Mouse (Mus musculus): ENCODE data around the gene Gpr39. TPM values are rescaled to one million over a fixed set of nuclear protein-coding genes. Genes with fewer than 3 reads are reported as not detected.

Gene Gpr39
- polyA plus RNA-seq, 1 experiment: 18.8 TPM

GRCm38 (mm10) chr1:125694338-125694737, 17.5 kb downstream of the Gpr39 start:
- Histone ChIP-seq H3K27me3 (ENCODE audit: control insufficient read depth, insufficient read depth, low read length) (no peaks in the 10 kb centered on the region), H3K4me3 (ENCODE audit: control insufficient read depth, low read depth, low read length) (no peak overlapping the region), H3K4me1 (ENCODE audit: control insufficient read depth, insufficient read depth, low read length) (no peaks in the 10 kb centered on the region), H3K27ac (ENCODE audit: control insufficient read depth, insufficient read depth, low read depth, low read length) (no peak overlapping the region), H3K36me3 (ENCODE audit: control insufficient read depth, insufficient read depth, low read length) (no peaks in the 10 kb centered on the region)
- TF ChIP-seq CTCF (IDR thresholded peaks at IDR 0.05; ENCODE audit: control insufficient read depth, insufficient read depth, insufficient replicate concordance, low read depth, low read length) (no peak), POLR2A (IDR thresholded peaks at IDR 0.05; ENCODE audit: control insufficient read depth, low read depth, low read length) (no peak)

- no peak overlapping the region for H3K27ac ChIP-seq (ENCODE audit: control insufficient read depth, insufficient read depth, low read depth, low read length)
- no peaks in the 10 kb centered on the region for H3K36me3 ChIP-seq (ENCODE audit: control insufficient read depth, insufficient read depth, low read length)
- no peaks in the 10 kb centered on the region for H3K4me1 ChIP-seq (ENCODE audit: control insufficient read depth, insufficient read depth, low read length)
- no peaks in the 10 kb centered on the region for H3K27me3 ChIP-seq (ENCODE audit: control insufficient read depth, insufficient read depth, low read length)
- TF ChIP-seq CTCF (IDR thresholded peaks at IDR 0.05; ENCODE audit: control insufficient read depth, insufficient read depth, insufficient replicate concordance, low read depth, low read length): no peak
- no peak for TF ChIP-seq POLR2A (IDR thresholded peaks at IDR 0.05; ENCODE audit: control insufficient read depth, low read depth, low read length)
- no peak overlapping the region for H3K4me3 ChIP-seq (ENCODE audit: control insufficient read depth, low read depth, low read length)
These were observed 24.4 kb downstream of the Gpr39 start for GRCm38 (mm10) chr1:125701101-125701590.

- Histone ChIP-seq H3K36me3 (ENCODE audit: control insufficient read depth, insufficient read depth, low read length) (no peaks in the 10 kb centered on the region), H3K4me3 (ENCODE audit: control insufficient read depth, low read depth, low read length) (no peak overlapping the region), H3K27me3 (ENCODE audit: control insufficient read depth, insufficient read depth, low read length) (no peaks in the 10 kb centered on the region), H3K4me1 (ENCODE audit: control insufficient read depth, insufficient read depth, low read length) (no peaks in the 10 kb centered on the region), H3K27ac (ENCODE audit: control insufficient read depth, insufficient read depth, low read depth, low read length) (no peak overlapping the region)
- TF ChIP-seq CTCF (IDR thresholded peaks at IDR 0.05; ENCODE audit: control insufficient read depth, insufficient read depth, insufficient replicate concordance, low read depth, low read length) (no peak), POLR2A (IDR thresholded peaks at IDR 0.05; ENCODE audit: control insufficient read depth, low read depth, low read length) (no peak)
These were observed 25.0 kb downstream of the Gpr39 start for GRCm38 (mm10) chr1:125701773-125702172.

- H3K27me3 ChIP-seq (ENCODE audit: control insufficient read depth, insufficient read depth, low read length): no peaks in the 10 kb centered on the region
- no peak for TF ChIP-seq POLR2A (IDR thresholded peaks at IDR 0.05; ENCODE audit: control insufficient read depth, low read depth, low read length)
- TF ChIP-seq CTCF (IDR thresholded peaks at IDR 0.05; ENCODE audit: control insufficient read depth, insufficient read depth, insufficient replicate concordance, low read depth, low read length): no peak
- no peaks in the 10 kb centered on the region for H3K4me1 ChIP-seq (ENCODE audit: control insufficient read depth, insufficient read depth, low read length)
- no peak overlapping the region for H3K27ac ChIP-seq (ENCODE audit: control insufficient read depth, insufficient read depth, low read depth, low read length)
- no peak overlapping the region for H3K4me3 ChIP-seq (ENCODE audit: control insufficient read depth, low read depth, low read length)
- no peaks in the 10 kb centered on the region for H3K36me3 ChIP-seq (ENCODE audit: control insufficient read depth, insufficient read depth, low read length)
These were observed 25.5 kb downstream of the Gpr39 start for GRCm38 (mm10) chr1:125702326-125702725.

- H3K27me3 ChIP-seq (ENCODE audit: control insufficient read depth, insufficient read depth, low read length): no peaks in the 10 kb centered on the region
- no peak overlapping the region for H3K27ac ChIP-seq (ENCODE audit: control insufficient read depth, insufficient read depth, low read depth, low read length)
- no peaks in the 10 kb centered on the region for H3K4me1 ChIP-seq (ENCODE audit: control insufficient read depth, insufficient read depth, low read length)
- TF ChIP-seq POLR2A (IDR thresholded peaks at IDR 0.05; ENCODE audit: control insufficient read depth, low read depth, low read length): no peak
- peak; percentile 14; the same call in 1 of the 2 replicates for TF ChIP-seq CTCF (IDR thresholded peaks at IDR 0.05; ENCODE audit: control insufficient read depth, insufficient read depth, insufficient replicate concordance, low read depth, low read length)
- H3K36me3 ChIP-seq (ENCODE audit: control insufficient read depth, insufficient read depth, low read length): no peaks in the 10 kb centered on the region
- no peak overlapping the region for H3K4me3 ChIP-seq (ENCODE audit: control insufficient read depth, low read depth, low read length)
These were observed 28.6 kb downstream of the Gpr39 start for GRCm38 (mm10) chr1:125705412-125705811.

GRCm38 (mm10) chr1:125715286-125715685, 38.5 kb downstream of the Gpr39 start:
- H3K36me3 ChIP-seq (ENCODE audit: control insufficient read depth, insufficient read depth, low read length): no peaks in the 10 kb centered on the region
- no peaks in the 10 kb centered on the region for H3K27me3 ChIP-seq (ENCODE audit: control insufficient read depth, insufficient read depth, low read length)
- H3K27ac ChIP-seq (ENCODE audit: control insufficient read depth, insufficient read depth, low read depth, low read length): no peak overlapping the region
- H3K4me3 ChIP-seq (ENCODE audit: control insufficient read depth, low read depth, low read length): no peak overlapping the region
- TF ChIP-seq POLR2A (IDR thresholded peaks at IDR 0.05; ENCODE audit: control insufficient read depth, low read depth, low read length): no peak
- no peak for TF ChIP-seq CTCF (IDR thresholded peaks at IDR 0.05; ENCODE audit: control insufficient read depth, insufficient read depth, insufficient replicate concordance, low read depth, low read length)
- no peaks in the 10 kb centered on the region for H3K4me1 ChIP-seq (ENCODE audit: control insufficient read depth, insufficient read depth, low read length)

GRCm38 (mm10) chr1:125716241-125716640, 39.4 kb downstream of the Gpr39 start:
- no peak overlapping the region for H3K27ac ChIP-seq (ENCODE audit: control insufficient read depth, insufficient read depth, low read depth, low read length)
- no peaks in the 10 kb centered on the region for H3K36me3 ChIP-seq (ENCODE audit: control insufficient read depth, insufficient read depth, low read length)
- no peaks in the 10 kb centered on the region for H3K27me3 ChIP-seq (ENCODE audit: control insufficient read depth, insufficient read depth, low read length)
- no peak overlapping the region for H3K4me3 ChIP-seq (ENCODE audit: control insufficient read depth, low read depth, low read length)
- H3K4me1 ChIP-seq (ENCODE audit: control insufficient read depth, insufficient read depth, low read length): no peaks in the 10 kb centered on the region
- no peak for TF ChIP-seq CTCF (IDR thresholded peaks at IDR 0.05; ENCODE audit: control insufficient read depth, insufficient read depth, insufficient replicate concordance, low read depth, low read length)
- TF ChIP-seq POLR2A (IDR thresholded peaks at IDR 0.05; ENCODE audit: control insufficient read depth, low read depth, low read length): no peak

GRCm38 (mm10) chr1:125717906-125718305, 41.1 kb downstream of the Gpr39 start:
- H3K4me3 ChIP-seq (ENCODE audit: control insufficient read depth, low read depth, low read length): no peak overlapping the region
- TF ChIP-seq POLR2A (IDR thresholded peaks at IDR 0.05; ENCODE audit: control insufficient read depth, low read depth, low read length) (no peak), CTCF (IDR thresholded peaks at IDR 0.05; ENCODE audit: control insufficient read depth, insufficient read depth, insufficient replicate concordance, low read depth, low read length) (no peak)
- no peaks in the 10 kb centered on the region for H3K4me1 ChIP-seq (ENCODE audit: control insufficient read depth, insufficient read depth, low read length)
- H3K27ac ChIP-seq (ENCODE audit: control insufficient read depth, insufficient read depth, low read depth, low read length): no peak overlapping the region
- no peaks in the 10 kb centered on the region for H3K27me3 ChIP-seq (ENCODE audit: control insufficient read depth, insufficient read depth, low read length)
- H3K36me3 ChIP-seq (ENCODE audit: control insufficient read depth, insufficient read depth, low read length): no peaks in the 10 kb centered on the region
